Mouse (Mus musculus) hindbrain, embryonic 15.5 days (tissue): ENCODE results near the gene Slc48a1. TPM values are rescaled to one million over a fixed set of nuclear protein-coding genes. Genes with fewer than 3 reads are reported as not detected.

Experiments used
- ATAC-seq: fragments of 200-750 bp; cut with Nextera tagmentation; 2 replicates; pipeline ENCODE4 v1.8.0; 2017; ENCODE audit warnings: low read depth, moderate number of reproducible peaks, moderate TSS enrichment; ENCODE audit not compliant: low FRiP score
- H3K27ac ChIP-seq: fragments of 300-500 bp; sonication (generic); replicated peaks from 2 replicates; pipeline ENCODE4 v1.5.1; 2015; ENCODE audit warnings: mild to moderate bottlenecking, inconsistent platforms
- H3K27me3 ChIP-seq: fragments of 300-500 bp; sonication (generic); 2 replicates; pipeline ENCODE4 v1.6.1; 2015; ENCODE audit warnings: control low read depth, inconsistent platforms
- H3K36me3 ChIP-seq: fragments of 300-500 bp; sonication (generic); 2 replicates; pipeline ENCODE4 v1.6.1; 2015; ENCODE audit warnings: control low read depth, inconsistent platforms
- H3K4me1 ChIP-seq: fragments of 300-500 bp; sonication (generic); replicated peaks from 2 replicates; pipeline ENCODE4 v1.6.1; 2015; ENCODE audit warnings: control low read depth, inconsistent platforms
- H3K4me2 ChIP-seq: fragments of 300-500 bp; sonication (generic); 2 replicates; pipeline ENCODE4 v1.6.1; 2015; ENCODE audit warnings: moderate library complexity, mild to moderate bottlenecking, inconsistent platforms
- H3K4me3 ChIP-seq: fragments of 300-500 bp; sonication (generic); 2 replicates; pipeline ENCODE4 v1.5.1; 2015; ENCODE audit warnings: mild to moderate bottlenecking, inconsistent platforms
- H3K9ac ChIP-seq: fragments of 300-500 bp; sonication (generic); 2 replicates; pipeline ENCODE4 v1.6.1; 2015; ENCODE audit warnings: inconsistent platforms
- H3K9me3 ChIP-seq: fragments of 300-500 bp; sonication (generic); 2 replicates; pipeline ENCODE4 v1.6.1; 2016; ENCODE audit warnings: control low read depth, inconsistent platforms
- WGBS: fragments of 180-500 bp; shearing (Covaris S2); methylation state at CpG from one replicate; pipeline ENCODE4 v1.1.7; 2015; 5-methylcytosine and 5-hydroxymethylcytosine counted together
- polyA plus RNA-seq: library from polyadenylated mRNA; unstranded; fragments of >200 nt; fragmentation: Nextera tagmentation; extraction: Ambion mirVana; gene quantifications from 2 replicates; pipeline ENCODE4 v1.2.1, GENCODE M21; 2015

Gene Slc48a1
- polyA plus RNA-seq, 1 experiment from 2014 or later, result 97.5 TPM

DNA sequence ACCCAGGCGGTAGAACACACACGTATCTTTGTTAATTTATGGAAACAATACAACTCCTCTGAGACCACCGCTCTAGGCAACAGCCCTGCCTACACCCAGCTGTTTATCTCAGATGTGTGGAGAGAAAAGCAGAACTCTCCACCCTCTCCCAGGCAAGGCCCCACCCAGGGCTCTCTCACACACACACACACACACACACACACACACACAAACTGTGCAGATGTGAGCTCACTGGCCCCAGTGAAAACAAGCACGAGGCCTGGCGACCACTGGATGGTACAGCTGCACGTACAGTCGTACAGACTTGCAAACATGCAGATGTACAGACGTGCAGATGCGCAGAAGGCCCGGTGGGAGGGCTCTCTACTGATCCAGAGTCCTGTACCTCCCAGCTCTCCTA lies 33.4 kb upstream of the Slc48a1 start:
- Histone ChIP-seq H3K9me3 (no peaks in the 10 kb centered on the region), H3K36me3 (no peaks in the 10 kb centered on the region), H3K4me1 (peaks cover 14% of the 10 kb centered on the region), H3K9ac (no peak overlapping the region), H3K27ac (peak overlapping the region; percentile 46; the same call in 1 of the 2 replicates), H3K4me2 (no peak overlapping the region), H3K27me3 (no peaks in the 10 kb centered on the region), H3K4me3 (no peak overlapping the region)
- 54% methylated on average over 10 of the region's 10 CpGs for WGBS
- ATAC-seq, result no peak

DNA sequence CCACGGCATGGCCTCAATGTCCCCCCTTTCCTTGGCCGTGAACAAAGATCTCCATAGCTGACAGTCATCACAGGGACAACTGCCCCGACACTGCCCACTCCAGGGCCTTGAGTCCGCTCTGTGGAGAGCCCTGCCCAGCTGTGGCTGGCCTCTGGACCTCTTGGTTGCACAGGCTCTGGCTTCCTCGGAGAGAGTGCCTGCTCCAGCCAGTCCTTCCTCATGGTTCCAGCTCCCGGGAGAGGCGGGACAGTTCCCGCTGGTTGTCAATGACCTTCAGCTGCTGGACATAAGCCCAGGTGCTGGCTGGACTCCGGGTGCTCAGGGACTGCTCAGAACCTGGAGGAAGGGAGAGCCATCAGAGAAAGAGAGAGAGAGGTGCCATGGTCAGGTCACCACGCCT lies 33.0 kb upstream of the Slc48a1 start:
- WGBS, result 64% methylated on average over 10 of the region's 10 CpGs
- Histone ChIP-seq H3K4me2 (no peak overlapping the region), H3K4me1 (peaks cover 18% of the 10 kb centered on the region), H3K9me3 (no peaks in the 10 kb centered on the region), H3K9ac (no peak overlapping the region), H3K36me3 (no peaks in the 10 kb centered on the region), H3K27ac (peak overlapping the region; percentile 46; the same call in 1 of the 2 replicates), H3K4me3 (no peak overlapping the region), H3K27me3 (no peaks in the 10 kb centered on the region)
- ATAC-seq, result no peak

DNA sequence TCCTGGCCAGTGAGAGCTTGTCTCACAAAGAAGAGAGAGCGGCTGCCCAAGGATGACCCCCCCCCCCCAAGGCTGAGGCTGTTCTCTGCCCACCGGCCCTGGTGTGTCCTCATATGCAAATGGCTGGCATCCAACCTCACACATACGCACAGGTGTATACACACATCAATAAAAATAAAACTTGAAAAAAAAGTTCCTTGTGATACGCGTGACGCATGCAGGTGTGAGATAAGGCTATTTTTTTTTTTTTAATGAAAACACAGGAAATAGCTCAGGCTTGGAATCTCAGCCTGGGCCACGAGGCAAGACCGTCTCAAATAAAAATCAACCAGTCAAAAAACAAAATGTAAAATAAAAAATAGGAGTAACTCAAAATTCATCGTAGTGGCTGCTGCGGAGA lies 32.0 kb upstream of the Slc48a1 start:
- H3K9me3 ChIP-seq, result no peaks in the 10 kb centered on the region
- H3K4me3 ChIP-seq, result no peak overlapping the region
- H3K27ac ChIP-seq, result no peak overlapping the region
- H3K9ac ChIP-seq, result no peak overlapping the region
- no peak for ATAC-seq
- 93% methylated on average over 10 of the region's 10 CpGs for WGBS
- H3K4me2 ChIP-seq, result no peak overlapping the region
- H3K4me1 ChIP-seq, result peaks cover 26% of the 10 kb centered on the region
- H3K36me3 ChIP-seq, result no peaks in the 10 kb centered on the region
- H3K27me3 ChIP-seq, result no peaks in the 10 kb centered on the region

DNA sequence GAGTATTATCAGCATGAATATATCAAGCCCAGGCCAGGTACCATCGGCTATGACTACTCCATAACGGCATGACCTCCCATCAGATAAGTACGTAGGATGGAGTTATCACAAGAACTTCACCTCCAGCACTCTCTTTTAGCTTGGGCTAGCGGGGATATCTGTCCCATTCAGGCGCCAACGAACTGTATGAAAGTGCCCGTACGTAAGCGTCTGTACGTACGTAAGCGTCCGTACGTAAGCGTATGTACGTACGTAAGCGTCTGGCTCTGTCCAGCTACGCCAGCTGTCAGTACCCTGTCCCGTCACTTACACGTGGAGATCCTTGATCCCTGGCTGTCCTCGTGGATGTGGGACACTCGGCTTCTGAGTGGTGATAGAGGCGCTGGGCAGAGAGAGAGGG lies 31.6 kb upstream of the Slc48a1 start:
- H3K27me3 ChIP-seq, result no peaks in the 10 kb centered on the region
- ATAC-seq, result no peak
- H3K4me1 ChIP-seq, result peaks cover 26% of the 10 kb centered on the region
- no peak overlapping the region for H3K9ac ChIP-seq
- no peak overlapping the region for H3K27ac ChIP-seq
- no peak overlapping the region for H3K4me3 ChIP-seq
- H3K36me3 ChIP-seq, result no peaks in the 10 kb centered on the region
- no peak overlapping the region for H3K4me2 ChIP-seq
- H3K9me3 ChIP-seq, result no peaks in the 10 kb centered on the region
- 95% methylated on average over 24 of the region's 24 CpGs for WGBS

DNA sequence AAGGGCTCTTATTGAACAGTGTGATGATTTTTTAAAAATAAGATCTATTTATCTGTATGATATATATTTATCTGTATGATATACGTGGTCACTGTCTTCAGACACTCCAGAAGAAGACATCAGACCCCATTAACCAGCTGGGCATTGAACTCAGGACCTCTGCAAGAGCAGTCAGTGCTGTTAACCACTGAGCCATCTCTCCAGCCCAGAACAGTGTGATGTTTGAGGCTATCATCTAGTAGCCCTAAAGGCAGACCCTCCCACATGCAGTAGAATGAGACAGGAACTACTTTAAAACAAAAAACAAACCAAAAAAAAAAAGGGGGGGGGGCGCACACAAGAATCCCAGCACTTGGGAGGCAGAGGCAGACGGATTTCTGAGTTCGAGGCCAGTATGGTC lies 30.8 kb upstream of the Slc48a1 start:
- no peak overlapping the region for H3K27ac ChIP-seq
- no peaks in the 10 kb centered on the region for H3K36me3 ChIP-seq
- H3K9me3 ChIP-seq, result no peaks in the 10 kb centered on the region
- H3K4me2 ChIP-seq, result no peak overlapping the region
- no peak overlapping the region for H3K4me3 ChIP-seq
- WGBS, result 81% methylated on average over 4 of the region's 4 CpGs
- ATAC-seq, result no peak
- peaks cover 23% of the 10 kb centered on the region for H3K4me1 ChIP-seq
- no peaks in the 10 kb centered on the region for H3K27me3 ChIP-seq
- H3K9ac ChIP-seq, result no peak overlapping the region

DNA sequence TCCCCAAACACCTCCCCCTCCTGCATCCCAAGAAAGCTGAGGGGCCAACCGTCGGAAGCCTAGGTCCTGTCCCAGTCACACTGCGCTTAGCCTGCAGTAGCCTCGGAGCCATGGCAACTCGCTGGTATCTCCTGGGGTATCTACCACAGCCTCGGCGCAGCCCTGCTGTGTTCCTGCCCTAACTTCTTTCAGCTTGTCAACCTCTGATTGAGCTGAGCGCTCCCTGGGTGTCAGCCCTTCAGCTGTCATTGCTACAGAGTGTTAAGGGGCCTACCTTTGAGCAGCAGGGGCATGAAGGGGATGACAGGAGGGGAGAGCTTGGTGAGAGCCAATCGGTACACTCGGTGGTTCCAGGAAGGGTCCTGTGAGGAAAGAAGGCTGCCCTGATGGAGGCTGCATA lies 30.0 kb upstream of the Slc48a1 start:
- 18% methylated on average over 10 of the region's 10 CpGs for WGBS
- no peak for ATAC-seq

DNA sequence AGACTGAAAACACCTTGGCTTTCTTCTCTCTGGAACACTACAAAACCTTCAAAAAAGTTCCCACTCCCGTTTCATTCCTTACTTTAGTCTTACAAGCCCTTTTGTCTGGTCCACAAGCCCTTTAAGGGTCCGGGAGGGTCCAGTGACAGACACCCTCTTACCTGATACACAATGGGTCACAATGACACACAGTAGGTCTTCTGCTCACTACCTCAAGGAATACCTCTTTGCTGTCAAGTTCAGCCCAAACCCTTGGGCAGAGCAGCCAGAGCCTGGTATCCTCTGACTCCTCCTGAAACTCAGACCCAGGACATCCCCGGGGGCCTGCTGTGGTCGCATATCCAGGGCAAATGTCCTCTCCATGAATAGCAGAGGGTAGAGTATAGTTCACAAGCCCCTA lies 29.4 kb upstream of the Slc48a1 start:
- WGBS, result 86% methylated on average over 4 of the region's 4 CpGs

More for the DNA sequence above, 30.0 kb upstream of the Slc48a1 start:
- Histone ChIP-seq H3K36me3 (no peaks in the 10 kb centered on the region), H3K4me2 (no peak overlapping the region), H3K4me3 (no peak overlapping the region), H3K4me1 (peaks cover 22% of the 10 kb centered on the region), H3K9me3 (no peaks in the 10 kb centered on the region), H3K9ac (no peak overlapping the region), H3K27ac (no peak overlapping the region), H3K27me3 (no peaks in the 10 kb centered on the region)

DNA sequence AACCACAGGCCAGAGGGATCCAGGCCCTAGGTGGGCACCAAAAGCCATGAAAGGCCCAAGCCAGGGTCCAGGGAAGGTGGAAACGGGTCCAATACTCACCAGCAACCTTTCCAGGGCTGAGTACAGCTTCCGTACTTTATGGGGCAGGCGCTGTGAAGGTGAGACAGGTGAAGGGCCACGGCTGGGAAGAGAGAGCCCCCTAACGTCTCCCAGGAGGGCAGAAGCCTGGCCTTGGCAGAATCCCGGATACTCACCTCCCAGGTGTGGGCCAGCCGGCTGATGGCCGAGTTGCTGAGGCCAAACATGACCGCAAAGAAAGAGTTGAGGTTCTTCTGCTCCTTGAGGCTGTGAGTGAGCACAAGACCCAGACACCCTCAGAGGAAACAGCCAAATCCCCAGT lies 28.9 kb upstream of the Slc48a1 start:
- H3K4me1 ChIP-seq, result peaks cover 22% of the 10 kb centered on the region
- H3K4me3 ChIP-seq, result no peak overlapping the region
- no peaks in the 10 kb centered on the region for H3K9me3 ChIP-seq
- H3K36me3 ChIP-seq, result no peaks in the 10 kb centered on the region
- no peak overlapping the region for H3K4me2 ChIP-seq
- no peaks in the 10 kb centered on the region for H3K27me3 ChIP-seq
- no peak for ATAC-seq
- 94% methylated on average over 9 of the region's 9 CpGs for WGBS
- no peak overlapping the region for H3K9ac ChIP-seq
- no peak overlapping the region for H3K27ac ChIP-seq

More for the DNA sequence above, 29.4 kb upstream of the Slc48a1 start:
- Histone ChIP-seq H3K4me2 (no peak overlapping the region), H3K27ac (no peak overlapping the region), H3K9me3 (no peaks in the 10 kb centered on the region), H3K4me1 (peaks cover 22% of the 10 kb centered on the region), H3K27me3 (no peaks in the 10 kb centered on the region), H3K9ac (no peak overlapping the region), H3K4me3 (no peak overlapping the region), H3K36me3 (no peaks in the 10 kb centered on the region)
- no peak for ATAC-seq

DNA sequence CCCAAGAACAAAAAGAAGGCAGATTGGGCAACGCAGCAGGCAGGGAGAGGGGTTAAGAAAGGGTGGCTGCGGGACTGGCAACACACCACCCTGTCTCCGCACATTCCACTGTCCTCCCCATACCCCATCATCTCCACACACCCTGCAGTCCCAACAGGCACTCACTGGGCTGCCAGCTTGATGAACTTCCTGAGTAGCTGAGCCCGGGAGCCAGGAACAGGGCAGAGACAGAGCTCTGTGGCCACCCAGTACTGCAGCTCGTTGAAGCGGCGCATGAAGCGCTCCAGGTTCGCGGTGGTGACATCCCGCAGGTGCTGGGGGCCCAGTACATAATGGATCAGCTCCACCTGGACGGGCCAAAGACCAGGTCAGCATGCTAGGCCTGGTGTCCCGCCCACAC lies 28.5 kb upstream of the Slc48a1 start:
- no peaks in the 10 kb centered on the region for H3K9me3 ChIP-seq
- no peak overlapping the region for H3K4me2 ChIP-seq
- H3K9ac ChIP-seq, result no peak overlapping the region
- H3K27ac ChIP-seq, result peak overlapping the region; percentile 49; the same call in 1 of the 2 replicates
- H3K36me3 ChIP-seq, result no peaks in the 10 kb centered on the region
- no peak for ATAC-seq
- 90% methylated on average over 13 of the region's 13 CpGs for WGBS
- no peaks in the 10 kb centered on the region for H3K27me3 ChIP-seq
- H3K4me3 ChIP-seq, result no peak overlapping the region
- H3K4me1 ChIP-seq, result peaks cover 20% of the 10 kb centered on the region

DNA sequence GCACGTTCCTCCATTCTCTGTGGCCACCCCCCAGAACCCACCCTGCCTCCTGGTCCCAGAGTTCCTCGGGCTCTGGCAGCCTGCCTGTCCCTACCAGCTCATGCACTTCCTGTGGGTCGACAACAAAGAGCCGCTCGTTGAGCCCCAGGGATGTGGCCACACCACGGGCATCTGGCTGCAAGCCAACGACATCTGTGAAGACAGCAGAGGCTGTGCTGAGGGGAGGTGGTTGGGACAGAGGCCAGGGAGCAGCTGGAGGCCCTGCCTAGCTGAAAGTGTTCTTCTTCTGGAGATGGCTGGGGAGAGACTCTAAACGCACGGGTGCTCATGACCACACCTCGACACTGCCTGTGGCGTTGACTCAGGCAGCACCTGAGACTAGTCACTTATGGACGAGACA lies 27.6 kb upstream of the Slc48a1 start:
- Histone ChIP-seq H3K9ac (no peak overlapping the region), H3K4me1 (peaks cover 19% of the 10 kb centered on the region), H3K36me3 (no peaks in the 10 kb centered on the region), H3K4me3 (no peak overlapping the region), H3K4me2 (peak overlapping the region; percentile 1; the same call in 1 of the 2 replicates), H3K27me3 (no peaks in the 10 kb centered on the region), H3K27ac (peak overlapping the region; percentile 49), H3K9me3 (no peaks in the 10 kb centered on the region)
- 17% methylated on average over 12 of the region's 12 CpGs for WGBS
- peak; percentile 86 for ATAC-seq

DNA sequence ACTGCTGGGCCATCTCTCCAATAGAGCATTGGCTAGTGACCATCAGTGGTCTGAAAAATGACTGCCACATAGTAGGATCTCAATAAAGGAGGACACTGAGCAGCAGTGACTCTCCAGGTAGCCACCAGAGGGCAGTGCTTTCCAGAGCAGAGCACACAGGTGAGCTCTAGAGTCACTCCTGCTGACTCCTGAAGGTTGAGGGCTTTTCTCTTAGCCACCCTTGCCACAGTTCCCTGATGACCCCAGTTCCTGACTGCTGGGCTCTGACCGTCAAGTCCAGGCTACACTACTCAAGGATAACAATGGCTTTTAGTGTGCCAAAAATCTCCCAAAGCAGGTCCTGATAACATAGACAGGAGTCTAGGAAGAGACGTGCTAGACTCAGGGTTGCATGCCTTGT lies 26.6 kb upstream of the Slc48a1 start:
- no peaks in the 10 kb centered on the region for H3K27me3 ChIP-seq
- no peaks in the 10 kb centered on the region for H3K36me3 ChIP-seq
- ATAC-seq, result no peak
- H3K4me3 ChIP-seq, result no peak overlapping the region
- H3K4me2 ChIP-seq, result no peak overlapping the region
- H3K9me3 ChIP-seq, result no peaks in the 10 kb centered on the region
- peaks cover 23% of the 10 kb centered on the region for H3K4me1 ChIP-seq
- H3K27ac ChIP-seq, result no peak overlapping the region
- no peak overlapping the region for H3K9ac ChIP-seq
- 78% methylated on average over 2 of the region's 2 CpGs for WGBS

DNA sequence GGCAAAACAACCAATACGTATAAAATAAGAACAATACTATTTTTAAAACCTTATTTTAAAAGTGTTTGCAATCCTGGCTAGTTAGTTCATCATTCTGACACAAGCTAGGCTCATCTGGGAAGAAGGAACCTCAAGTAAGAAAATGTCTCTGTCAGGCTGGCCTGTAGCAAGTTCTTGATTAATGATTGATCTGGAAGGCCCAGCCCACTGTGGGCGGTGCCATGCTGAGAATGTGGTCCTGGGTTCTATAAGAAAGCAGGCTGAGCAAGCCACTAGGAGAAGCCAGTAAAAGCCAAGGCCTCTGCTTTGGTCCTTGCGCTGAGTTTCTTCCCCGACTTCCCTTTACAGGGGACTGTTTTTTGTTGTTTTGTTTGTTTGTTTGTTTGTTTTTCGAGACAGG lies 25.8 kb upstream of the Slc48a1 start:
- H3K4me3 ChIP-seq, result no peak overlapping the region
- H3K9ac ChIP-seq, result no peak overlapping the region
- H3K9me3 ChIP-seq, result no peaks in the 10 kb centered on the region
- WGBS, result 96% methylated on average over 5 of the region's 5 CpGs
- no peak overlapping the region for H3K27ac ChIP-seq
- no peak for ATAC-seq
- H3K4me2 ChIP-seq, result no peak overlapping the region
- H3K4me1 ChIP-seq, result peaks cover 23% of the 10 kb centered on the region
- H3K36me3 ChIP-seq, result no peaks in the 10 kb centered on the region
- H3K27me3 ChIP-seq, result no peaks in the 10 kb centered on the region

DNA sequence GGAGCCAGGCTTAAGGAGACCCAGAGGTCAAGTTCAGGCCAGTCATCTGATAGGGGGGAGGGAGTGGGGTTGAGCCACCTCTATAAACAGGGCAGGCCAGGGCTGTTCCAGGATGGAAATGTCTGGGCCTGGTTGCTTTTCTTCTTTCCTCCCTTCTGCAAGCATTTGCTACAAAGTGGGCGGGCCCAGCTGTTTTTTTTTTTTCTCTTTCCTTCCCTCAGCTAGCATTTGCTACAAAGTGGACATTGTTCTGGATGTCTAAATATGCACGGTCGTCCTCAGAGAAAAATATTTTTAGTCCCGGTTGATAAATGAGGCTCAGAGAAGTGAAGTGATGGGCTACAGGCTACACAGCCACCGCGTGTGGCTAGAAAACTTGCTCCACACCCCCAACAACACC lies 23.8 kb upstream of the Slc48a1 start:
- no peaks in the 10 kb centered on the region for H3K27me3 ChIP-seq
- H3K27ac ChIP-seq, result no peak overlapping the region
- no peak overlapping the region for H3K4me3 ChIP-seq
- H3K36me3 ChIP-seq, result no peaks in the 10 kb centered on the region; the same call in 1 of the 2 replicates
- WGBS, result 55% methylated on average over 6 of the region's 6 CpGs
- H3K9ac ChIP-seq, result no peak overlapping the region
- ATAC-seq, result no peak
- H3K9me3 ChIP-seq, result no peaks in the 10 kb centered on the region
- no peak overlapping the region for H3K4me2 ChIP-seq
- H3K4me1 ChIP-seq, result peaks cover 23% of the 10 kb centered on the region
